9 mouse cellular contexts compared by ENCODE assay signal in the genomic region with DNA sequence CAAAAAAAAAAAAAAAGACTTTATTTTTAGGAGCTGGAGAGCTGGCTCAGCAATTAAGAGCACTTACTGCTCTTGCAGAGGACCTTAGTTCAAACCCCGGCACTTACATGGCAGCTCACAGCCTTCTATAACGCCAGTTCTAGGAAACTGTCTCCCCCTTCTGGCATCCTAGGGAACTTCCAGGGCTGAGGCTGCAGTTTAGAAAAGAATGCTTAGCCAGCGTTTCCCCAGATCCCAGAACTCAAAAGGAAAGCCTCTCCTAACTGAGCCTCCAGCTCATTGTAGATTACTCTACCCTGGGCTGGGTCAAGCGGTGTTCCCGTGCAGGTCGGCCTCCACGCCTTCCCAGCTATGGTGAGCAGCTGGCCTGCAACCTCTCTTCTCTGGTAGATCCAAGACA. TPM values are rescaled to one million over a fixed set of nuclear protein-coding genes. Genes with fewer than 3 reads are reported as not detected.
DNase-seq lines count a peak whose midpoint lies in the region; ATAC-seq and TF ChIP-seq lines count a peak whose summit lies in the region.
"Had no signal": no experiment of that assay in that cellular context is flagged by ENCODE, and none has a peak within 500 bp of the region (broad histone marks: within the 10 kb centered on the region; RNA-seq: fewer than 3 reads in every experiment).

No protein-coding gene starts in this region.

- peak; percentile 56 for TF ChIP-seq CTCF in left cerebral cortex, adult 2 months (IDR thresholded peaks at IDR 0.05)
- TF ChIP-seq CTCF in MEL (IDR thresholded peaks at IDR 0.05 in 2 of 3, conservative IDR thresholded peaks at IDR 0.05 in 1 of 3; ENCODE audit: control insufficient read depth in 1 of 3, insufficient read depth in 1 of 3, low read depth in 2 of 3, low read length in 3 of 3, poor library complexity in 1 of 3, severe bottlenecking in 1 of 3), result peak; percentile 38 to 66 (median 58)

- H3K9me3 ChIP-seq in MEL (replicated peaks; ENCODE audit: insufficient read depth, low read length), result no peaks in the 10 kb centered on the region
- no peaks in the 10 kb centered on the region for H3K9me3 ChIP-seq in forebrain, embryonic 16.5 days (ENCODE audit: control insufficient read depth, low read length)
- H3K9me3 ChIP-seq: heart, embryonic 13.5 days had no signal

- TF ChIP-seq EP300 in MEL (IDR thresholded peaks at IDR 0.05; ENCODE audit: low read depth in 1 of 2, low read length in 2 of 2), result no peak

- ATAC-seq in forebrain, embryonic 16.5 days, result no peak

- H3K9ac ChIP-seq in MEL (ENCODE audit: control insufficient read depth, low read depth, low read length, poor library complexity, severe bottlenecking), result no peak overlapping the region
- no peak overlapping the region for H3K9ac ChIP-seq in forebrain, embryonic 16.5 days (replicated peaks; ENCODE audit: low read depth, low read length)
- H3K9ac ChIP-seq: heart, embryonic 13.5 days had no signal

- no peak for DNase-seq in left cerebral cortex, adult 2 months (ENCODE audit: extremely low spot score in 1 of 2, low spot score in 2 of 2)
- DNase-seq in left cerebral cortex, adult 9 months (ENCODE audit: low spot score in 2 of 2), result no peak
- DNase-seq in MEL (ENCODE audit: low read depth, low spot score), result peak; percentile 54
- peak; percentile 45 for DNase-seq in embryo, embryonic 9.5 days (ENCODE audit: extremely low spot score)
- peak; percentile 50 for DNase-seq in lung, postnatal 14 days
- DNase-seq in left cerebral cortex, postnatal 14 days (ENCODE audit: low spot score in 2 of 2), result no peak
- DNase-seq in left cerebral cortex, adult 11 months (ENCODE audit: low spot score), result no peak

- H3K4me3 ChIP-seq in left cerebral cortex, adult 2 months, result no peak overlapping the region
- H3K4me3 ChIP-seq in MEL (ENCODE audit: control insufficient read depth in 1 of 2, insufficient read depth in 1 of 2, low read depth in 2 of 2, low read length in 2 of 2), result no peak overlapping the region
- no peak overlapping the region for H3K4me3 ChIP-seq in forebrain, embryonic 16.5 days (replicated peaks; ENCODE audit: low read length)
- H3K4me3 ChIP-seq: heart, embryonic 13.5 days had no signal

- H3K4me1 ChIP-seq in MEL (ENCODE audit: control insufficient read depth in 1 of 2, insufficient read depth in 2 of 2, low read length in 2 of 2), result peaks cover 1 to 7% of the 10 kb centered on the region in 2 experiments; a peak in 2 of 4 replicates
- H3K4me1 ChIP-seq in forebrain, embryonic 16.5 days (replicated peaks; ENCODE audit: control insufficient read depth, insufficient read depth, low read length), result no peaks in the 10 kb centered on the region

- intact Hi-C loops in left cerebral cortex, adult 2 months (cut with DNase I), result no loop called here
- intact Hi-C loops in left cerebral cortex, postnatal 14 days (cut with DNase I), result no loop called here

- H3K4me2 ChIP-seq in forebrain, embryonic 16.5 days (ENCODE audit: low read length), result no peak overlapping the region
- H3K4me2 ChIP-seq: heart, embryonic 13.5 days had no signal

- WGBS in forebrain, embryonic 16.5 days, result 53% methylated on average over 7 of the region's 7 CpGs

- peak; percentile 20 for TF ChIP-seq RAD21 in MEL (IDR thresholded peaks at IDR 0.05; ENCODE audit: low read depth, low read length)

- TF ChIP-seq POLR2A in MEL (IDR thresholded peaks at IDR 0.05; ENCODE audit: control insufficient read depth in 1 of 2, insufficient read depth in 1 of 2, low read depth in 1 of 2, low read length in 2 of 2, poor library complexity in 1 of 2), result no peak

- H3K27ac ChIP-seq in left cerebral cortex, adult 2 months, result no peak overlapping the region
- H3K27ac ChIP-seq in MEL (ENCODE audit: control insufficient read depth, low read depth, low read length), result no peak overlapping the region
- no peak overlapping the region for H3K27ac ChIP-seq in forebrain, embryonic 16.5 days (ENCODE audit: low read length)
- H3K27ac ChIP-seq: heart, embryonic 13.5 days had no signal

- peaks cover 0 to 3% of the 10 kb centered on the region in 2 experiments; a peak in 1 of 4 replicates for H3K36me3 ChIP-seq in MEL (ENCODE audit: control insufficient read depth in 1 of 2, insufficient read depth in 2 of 2, low read length in 2 of 2)
- no peaks in the 10 kb centered on the region for H3K36me3 ChIP-seq in forebrain, embryonic 16.5 days (ENCODE audit: control insufficient read depth, insufficient read depth)

- no peaks in the 10 kb centered on the region for H3K27me3 ChIP-seq in MEL (ENCODE audit: control insufficient read depth in 1 of 2, insufficient read depth in 2 of 2, low read length in 2 of 2)
- no peaks in the 10 kb centered on the region for H3K27me3 ChIP-seq in forebrain, embryonic 16.5 days (replicated peaks; ENCODE audit: control insufficient read depth, insufficient read depth, low read length)
- H3K27me3 ChIP-seq: heart, embryonic 13.5 days had no signal

- no peaks in the 10 kb centered on the region for H3K79me2 ChIP-seq in MEL (ENCODE audit: control insufficient read depth, insufficient read depth, low read length, poor library complexity)

TF ChIP-seq in MEL, 35 proteins besides CTCF, POLR2A, EP300 and RAD21:
- TF ChIP-seq CHD1 (IDR thresholded peaks at IDR 0.05; ENCODE audit: low read depth, low read length), result no peak
- TF ChIP-seq ZC3H11A (IDR thresholded peaks at IDR 0.05; ENCODE audit: low read depth, low read length), result 0 out of 2 replicates have a peak, but pooled peaks have one; percentile 18
- no peak for TF ChIP-seq ETS1 (IDR thresholded peaks at IDR 0.05; ENCODE audit: low read depth, low read length)
- 0 out of 2 replicates have a peak, but pooled peaks have one; percentile 27 for TF ChIP-seq MAFK (IDR thresholded peaks at IDR 0.05; ENCODE audit: borderline replicate concordance, low read depth, low read length)
- no peak for TF ChIP-seq MAX (IDR thresholded peaks at IDR 0.05; ENCODE audit: low read length)
- TF ChIP-seq USF1 (IDR thresholded peaks at IDR 0.05; ENCODE audit: low read depth, low read length), result no peak
- TF ChIP-seq TCF12 (IDR thresholded peaks at IDR 0.05; ENCODE audit: low read depth, low read length), result no peak
- peak; percentile 51 for TF ChIP-seq SMC3 (IDR thresholded peaks at IDR 0.05; ENCODE audit: low read depth, low read length)
- no peak for TF ChIP-seq RCOR1 (IDR thresholded peaks at IDR 0.05; ENCODE audit: low read depth, low read length)
- TF ChIP-seq NELFE (IDR thresholded peaks at IDR 0.05; ENCODE audit: low read depth, low read length), result no peak

RNA-seq across cellular contexts. Expression of gene Rere, which starts 16.5 kb away (rescaled TPM):
- total RNA-seq in left cerebral cortex, adult 2 months (2021), result 100 to 1,000 TPM; 113 to 125 TPM
- 4.1 and 5.8 TPM in 2 replicates for total RNA-seq in MEL (2012; rRNA removed)
- polyA plus RNA-seq in MEL (2012; ENCODE audit: insufficient read depth in 1 of 2, insufficient read length in 2 of 2, low read depth in 1 of 2, low replicate concordance in 2 of 2, missing spikeins in 1 of 2), result 10 to 100 TPM in 1 of 2 experiments, not detected in 1; 31.8 TPM
- total RNA-seq in left cerebral cortex, postnatal 14 days (2021), result 100 to 1,000 TPM in 1 of 2 experiments, 10 to 100 TPM in 1; 95.6 to 100 TPM
- polyA plus RNA-seq in forebrain, embryonic 16.5 days (2015; fragmentation: Nextera tagmentation; extraction: Ambion mirVana), result 25.2 and 34.5 TPM in 2 replicates

RNA-seq across cellular contexts. Expression of gene Eno1, which starts 28.4 kb away (rescaled TPM):
- total RNA-seq in left cerebral cortex, adult 2 months (2021), result 100 to 1,000 TPM; 410 TPM
- total RNA-seq in MEL (2012; rRNA removed), result 254 and 516 TPM in 2 replicates
- 1,000 to 10,000 TPM in 1 of 2 experiments, 100 to 1,000 TPM in 1; 737 to 5,492 TPM for polyA plus RNA-seq in MEL (2012; ENCODE audit: insufficient read depth in 1 of 2, insufficient read length in 2 of 2, low read depth in 1 of 2, low replicate concordance in 2 of 2, missing spikeins in 1 of 2)
- total RNA-seq in left cerebral cortex, postnatal 14 days (2021), result 100 to 1,000 TPM; 378 to 386 TPM
- 979 and 980 TPM in 2 replicates for polyA plus RNA-seq in forebrain, embryonic 16.5 days (2015; fragmentation: Nextera tagmentation; extraction: Ambion mirVana)

Comparison
In these comparisons a context has a peak if more than half of its experiments do, and no peak if none do; other contexts are left out.
1. DNase-seq: peak in MEL (single experiment), embryo, embryonic 9.5 days (single experiment) and lung, postnatal 14 days (single experiment); none in left cerebral cortex, adult 2 months (0 of 2), left cerebral cortex, adult 9 months (0 of 2), left cerebral cortex, postnatal 14 days (0 of 2) and left cerebral cortex, adult 11 months (single experiment).
2. RNA of gene Rere, which starts 16.5 kb away (total RNA-seq): 113 to 125 TPM in left cerebral cortex, adult 2 months and 95.6 to 100 TPM in left cerebral cortex, postnatal 14 days; 4.1 to 5.8 TPM in MEL; every median in the first group is over 10 times any median in the second.